Mouse (Mus musculus) gonadal fat pad, adult 2 months (tissue): Measurements from ENCODE around the gene Zdhhc12. TPM values are rescaled to one million over a fixed set of nuclear protein-coding genes. Genes with fewer than 3 reads are reported as not detected.
"Not testable (repeated sequence)": the region's sequence is repeated elsewhere in the genome, so short reads cannot be mapped to it uniquely, and the experiment has no call there.

Experiments used
- DNase-seq: peaks from one replicate; pipeline ENCODE4 v3.0.0-alpha.2; 2012; ENCODE audit warnings: low read depth
- polyA plus RNA-seq: library from polyadenylated mRNA; depleted of rRNA; stranded (reverse); fragments of >200 nt; gene quantifications from 2 replicates; pipeline ENCODE4 v1.2.3, GENCODE M21; 2012; rRNA removed

Zdhhc12 gene
- polyA plus RNA-seq, 1 experiment, result 56.4 TPM

- no peak for DNase-seq
Measured at GRCm38 (mm10) chr2:30063791-30064190, 29.7 kb downstream of the Zdhhc12 start.

GRCm38 (mm10) chr2:30063235-30063634 lies 30.2 kb downstream of the Zdhhc12 start:
- DNase-seq, result no peak

GRCm38 (mm10) chr2:30062249-30063093 lies 31.0 kb downstream of the Zdhhc12 start:
- no peak for DNase-seq

GRCm38 (mm10) chr2:30061215-30062166 lies 32.0 kb downstream of the Zdhhc12 start:
- no peak for DNase-seq

- DNase-seq, result no peak
Measured at GRCm38 (mm10) chr2:30058418-30058817, 35.0 kb downstream of the Zdhhc12 start.

GRCm38 (mm10) chr2:30057223-30057904 lies 36.1 kb downstream of the Zdhhc12 start, which contains the start of gene Set:
Set (plus strand) TSS chr2:30057378.
- DNase-seq, result no peak

GRCm38 (mm10) chr2:30056736-30057135 lies 36.7 kb downstream of the Zdhhc12 start:
- DNase-seq, result no peak

GRCm38 (mm10) chr2:30055310-30055709 lies 38.1 kb downstream of the Zdhhc12 start:
- not testable (repeated sequence) for DNase-seq

- no peak for DNase-seq
Measured at GRCm38 (mm10) chr2:30051992-30052761, 41.3 kb downstream of the Zdhhc12 start.

- no peak for DNase-seq
Measured at GRCm38 (mm10) chr2:30049831-30050230, 43.6 kb downstream of the Zdhhc12 start.

- no peak for DNase-seq
Measured at GRCm38 (mm10) chr2:30048699-30049388, 44.6 kb downstream of the Zdhhc12 start, which contains the start of gene Wdr34. Wdr34 (minus strand) TSS chr2:30048881.

GRCm38 (mm10) chr2:30048101-30048501 lies 45.3 kb downstream of the Zdhhc12 start:
- no peak for DNase-seq

GRCm38 (mm10) chr2:30047127-30047526 lies 46.3 kb downstream of the Zdhhc12 start:
- DNase-seq, result no peak

- no peak for DNase-seq
Measured at GRCm38 (mm10) chr2:30044550-30044949, 48.9 kb downstream of the Zdhhc12 start.

- no peak for DNase-seq
Measured at GRCm38 (mm10) chr2:30042445-30042844, 51.0 kb downstream of the Zdhhc12 start.

Other genes with a start within 250 kb of the Zdhhc12 start
- gene Cercam, start 224.5 kb downstream of the Zdhhc12 start, polyA plus RNA-seq, result 15.0 and 22.4 TPM in 2 replicates
- gene Odf2, start 204.4 kb downstream of the Zdhhc12 start, polyA plus RNA-seq, result 30.6 and 41.7 TPM in 2 replicates
- 19.3 and 24.5 TPM in 2 replicates for gene Gle1, start 158.2 kb downstream of the Zdhhc12 start, polyA plus RNA-seq
- 150 and 210 TPM in 2 replicates for gene Sptan1, start 128.1 kb downstream of the Zdhhc12 start, polyA plus RNA-seq
- gene Wdr34, start 44.8 kb downstream of the Zdhhc12 start, polyA plus RNA-seq, result 37.6 and 45.3 TPM in 2 replicates
- gene Set, start 36.3 kb downstream of the Zdhhc12 start, polyA plus RNA-seq, result 28.5 and 37.2 TPM in 2 replicates
- gene Pkn3, start 16.0 kb downstream of the Zdhhc12 start, polyA plus RNA-seq, result 9.1 and 12.3 TPM in 2 replicates
- gene Zer1, start 30.9 kb upstream of the Zdhhc12 start, polyA plus RNA-seq, result 58.1 TPM in 2 replicates
- 47.7 and 59.5 TPM in 2 replicates for gene Tbc1d13, start 40.1 kb upstream of the Zdhhc12 start, polyA plus RNA-seq
- gene Endog, start 77.8 kb upstream of the Zdhhc12 start, polyA plus RNA-seq, result 40.8 and 41.5 TPM in 2 replicates
- gene Spout1, start 84.8 kb upstream of the Zdhhc12 start, polyA plus RNA-seq, result 24.3 and 27.3 TPM in 2 replicates
- gene Kyat1, start 112.2 kb upstream of the Zdhhc12 start, polyA plus RNA-seq, result 83.0 and 87.2 TPM in 2 replicates
- 28.4 and 29.3 TPM in 2 replicates for gene Lrrc8a, start 144.1 kb upstream of the Zdhhc12 start, polyA plus RNA-seq
- 9.6 and 11.8 TPM in 2 replicates for gene Gm28035, start 146.9 kb upstream of the Zdhhc12 start, polyA plus RNA-seq
- 51.9 and 62.7 TPM in 2 replicates for gene Phyhd1, start 172.6 kb upstream of the Zdhhc12 start, polyA plus RNA-seq
- gene Gm28038, start 187.4 kb upstream of the Zdhhc12 start, polyA plus RNA-seq, result not detected in 2 replicates
- gene Dolk, start 192.7 kb upstream of the Zdhhc12 start, polyA plus RNA-seq, result 48.2 and 83.0 TPM in 2 replicates
- 28.9 and 30.4 TPM in 2 replicates for gene Nup188, start 192.7 kb upstream of the Zdhhc12 start, polyA plus RNA-seq